Mouse (Mus musculus) limb, embryonic 12.5 days (tissue): ENCODE measurements at regions not wholly inside any gene's neighbourhood (a gene's known extent, or its start where the extent isn't known, plus 50 kb on each side); places are given as distances from the start of the nearest gene placed in this dataset.
"Not testable (repeated sequence)": the region's sequence is repeated elsewhere in the genome, so short reads cannot be mapped to it uniquely, and the experiment has no call there.

Experiments
- ATAC-seq: fragments of 200-750 bp; cut with Nextera tagmentation; 2 replicates; pipeline ENCODE4 v1.8.0; 2017; ENCODE audit warnings: low read depth, moderate TSS enrichment; ENCODE audit not compliant: insufficient number of reproducible peaks, insufficient read depth, low FRiP score, low TSS enrichment
- H3K27ac ChIP-seq: fragments of 300-500 bp; sonication (generic); 2 replicates; pipeline ENCODE4 v1.5.1; 2016; ENCODE audit warnings: mild to moderate bottlenecking, moderate library complexity
- H3K27me3 ChIP-seq: fragments of 300-500 bp; sonication (generic); 2 replicates; pipeline ENCODE4 v1.6.1; 2016; ENCODE audit warnings: mild to moderate bottlenecking, moderate library complexity
- H3K36me3 ChIP-seq: fragments of 300-500 bp; sonication (generic); 2 replicates; pipeline ENCODE4 v1.6.1; 2016; ENCODE audit warnings: mild to moderate bottlenecking, moderate library complexity
- H3K4me1 ChIP-seq: fragments of 300-500 bp; sonication (generic); replicated peaks from 2 replicates; pipeline ENCODE4 v1.6.1; 2016
- H3K4me2 ChIP-seq: fragments of 300-500 bp; sonication (generic); 2 replicates; pipeline ENCODE4 v1.6.1; 2016; ENCODE audit warnings: mild to moderate bottlenecking, moderate library complexity
- H3K4me3 ChIP-seq: fragments of 300-500 bp; sonication (generic); replicated peaks from 2 replicates; pipeline ENCODE4 v1.5.1; 2016; ENCODE audit warnings: mild to moderate bottlenecking
- H3K9ac ChIP-seq: fragments of 300-500 bp; sonication (generic); replicated peaks from 2 replicates; pipeline ENCODE4 v1.6.1; 2016; ENCODE audit warnings: mild to moderate bottlenecking, moderate library complexity
- H3K9me3 ChIP-seq: fragments of 300-500 bp; sonication (generic); 2 replicates; pipeline ENCODE4 v1.6.1; 2016; ENCODE audit warnings: mild to moderate bottlenecking, moderate library complexity
- WGBS: fragments of 180-500 bp; shearing (Covaris S2); methylation state at CpG from one replicate; pipeline ENCODE4 v1.1.7; 2016; 5-methylcytosine and 5-hydroxymethylcytosine counted together

- H3K4me3 ChIP-seq, result peak overlapping the region; percentile 31
- H3K36me3 ChIP-seq, H3K9ac ChIP-seq, H3K27ac ChIP-seq, H3K9me3 ChIP-seq, H3K4me1 ChIP-seq: not testable (repeated sequence)
- 1% methylated on average over 23 of the region's 52 CpGs for WGBS
- peak overlapping the region; percentile 50 for H3K4me2 ChIP-seq
- peak; percentile 37; the same call in 1 of the 2 replicates for ATAC-seq
- peaks cover 16% of the 10 kb centered on the region for H3K27me3 ChIP-seq
Observed at GRCm38 (mm10) chr17:6489926-6490564, 60.1 kb downstream of the Dynlt1b start.

GRCm38 (mm10) chr17:6490565-6490935, 60.6 kb downstream of the Dynlt1b start:
- H3K9me3 ChIP-seq, H3K4me3 ChIP-seq, H3K27ac ChIP-seq, H3K36me3 ChIP-seq, H3K9ac ChIP-seq, H3K4me1 ChIP-seq, H3K4me2 ChIP-seq: not testable (repeated sequence)
- ATAC-seq, result peak; percentile 44; the same call in 1 of the 2 replicates
- WGBS, result no CpG with 5 or more reads among the region's 15 CpGs
- H3K27me3 ChIP-seq, result peaks cover 16% of the 10 kb centered on the region

GRCm38 (mm10) chr17:6492501-6492900, 62.6 kb downstream of the Dynlt1b start:
- H3K27ac ChIP-seq, H3K36me3 ChIP-seq, ATAC-seq, H3K4me3 ChIP-seq, H3K4me1 ChIP-seq, H3K9ac ChIP-seq, H3K9me3 ChIP-seq: not testable (repeated sequence)
- 24% methylated on average over 19 of the region's 19 CpGs for WGBS
- H3K27me3 ChIP-seq, result peaks cover 16% of the 10 kb centered on the region
- peak overlapping the region; percentile 11; the same call in 1 of the 2 replicates for H3K4me2 ChIP-seq

GRCm38 (mm10) chr17:6492950-6493349, 63.0 kb downstream of the Dynlt1b start:
- H3K27ac ChIP-seq, H3K36me3 ChIP-seq, H3K9ac ChIP-seq, H3K9me3 ChIP-seq, H3K4me3 ChIP-seq, H3K4me1 ChIP-seq, ATAC-seq: not testable (repeated sequence)
- peaks cover 16% of the 10 kb centered on the region for H3K27me3 ChIP-seq
- H3K4me2 ChIP-seq, result peak overlapping the region; percentile 39; the same call in 1 of the 2 replicates
- WGBS, result 39% methylated on average over 23 of the region's 23 CpGs

- H3K27me3 ChIP-seq, ATAC-seq, H3K9me3 ChIP-seq, H3K9ac ChIP-seq, H3K4me2 ChIP-seq, H3K36me3 ChIP-seq, H3K27ac ChIP-seq, H3K4me1 ChIP-seq, H3K4me3 ChIP-seq: not testable (repeated sequence)
- 88% methylated on average over 9 of the region's 9 CpGs for WGBS
Observed at GRCm38 (mm10) chr17:6496491-6496890, 66.6 kb downstream of the Dynlt1b start.

- ATAC-seq, H3K4me1 ChIP-seq, H3K4me2 ChIP-seq, H3K27ac ChIP-seq, H3K9me3 ChIP-seq, H3K4me3 ChIP-seq, H3K9ac ChIP-seq, H3K36me3 ChIP-seq, H3K27me3 ChIP-seq: not testable (repeated sequence)
- 91% methylated on average over 4 of the region's 6 CpGs for WGBS
Observed at GRCm38 (mm10) chr17:6502676-6503075, 72.8 kb downstream of the Dynlt1b start.

- 88% methylated on average over 6 of the region's 6 CpGs for WGBS
- not testable (repeated sequence) for ATAC-seq
Observed at GRCm38 (mm10) chr17:6505896-6506295, 76.0 kb downstream of the Dynlt1b start.

GRCm38 (mm10) chr17:6515128-6515527, 85.2 kb downstream of the Dynlt1b start:
- not testable (repeated sequence) for H3K9me3 ChIP-seq, H3K4me3 ChIP-seq, H3K4me1 ChIP-seq, H3K27me3 ChIP-seq, H3K27ac ChIP-seq, H3K4me2 ChIP-seq, ATAC-seq, H3K36me3 ChIP-seq, H3K9ac ChIP-seq
- whole genome bisulfite sequencing, result 92% methylated on average over 5 of the region's 8 CpGs

More at GRCm38 (mm10) chr17:6505896-6506295, 76.0 kb downstream of the Dynlt1b start:
- H3K4me1 ChIP-seq, H3K4me3 ChIP-seq, H3K9ac ChIP-seq, H3K27me3 ChIP-seq, H3K27ac ChIP-seq, H3K36me3 ChIP-seq, H3K4me2 ChIP-seq, H3K9me3 ChIP-seq: not testable (repeated sequence)

GRCm38 (mm10) chr17:6519107-6519506, 82.4 kb upstream of the Dynlt1c start:
- H3K4me1 ChIP-seq, H3K9ac ChIP-seq, H3K27me3 ChIP-seq, H3K4me3 ChIP-seq, H3K27ac ChIP-seq, H3K4me2 ChIP-seq, ATAC-seq, H3K9me3 ChIP-seq, H3K36me3 ChIP-seq: not testable (repeated sequence)
- 77% methylated on average over 6 of the region's 6 CpGs for WGBS

GRCm38 (mm10) chr17:6520001-6520400, 81.5 kb upstream of the Dynlt1c start:
- H3K4me1 ChIP-seq, H3K9ac ChIP-seq, H3K27me3 ChIP-seq, H3K27ac ChIP-seq, H3K4me3 ChIP-seq, H3K4me2 ChIP-seq, H3K36me3 ChIP-seq, H3K9me3 ChIP-seq, ATAC-seq: not testable (repeated sequence)
- 97% methylated on average over 2 of the region's 2 CpGs for WGBS

GRCm38 (mm10) chr17:6520751-6521150, 80.7 kb upstream of the Dynlt1c start:
- not testable (repeated sequence) for ATAC-seq, H3K4me3 ChIP-seq, H3K9me3 ChIP-seq, H3K27ac ChIP-seq, H3K27me3 ChIP-seq, H3K36me3 ChIP-seq, H3K4me1 ChIP-seq, H3K9ac ChIP-seq, H3K4me2 ChIP-seq
- 69% methylated on average over 4 of the region's 4 CpGs for WGBS

- not testable (repeated sequence) for H3K27me3 ChIP-seq, H3K4me2 ChIP-seq, H3K9ac ChIP-seq, H3K9me3 ChIP-seq, ATAC-seq, H3K27ac ChIP-seq, H3K36me3 ChIP-seq, H3K4me3 ChIP-seq, H3K4me1 ChIP-seq
- 79% methylated on average over 6 of the region's 9 CpGs for WGBS
Observed at GRCm38 (mm10) chr17:6522185-6522584, 79.3 kb upstream of the Dynlt1c start.
